Mouse (Mus musculus) intestine, embryonic 15.5 days (tissue): ENCODE data around the gene Gm11564. TPM values are rescaled to one million over a fixed set of nuclear protein-coding genes. Genes with fewer than 3 reads are reported as not detected.
"Not testable (repeated sequence)": the region's sequence is repeated elsewhere in the genome, so short reads cannot be mapped to it uniquely, and the experiment has no call there.

Experiments used
- ATAC-seq: fragments of 200-750 bp; cut with Nextera tagmentation; 2 replicates; pipeline ENCODE4 v1.8.0; 2017; ENCODE audit warnings: moderate TSS enrichment, moderate library complexity
- H3K27ac ChIP-seq: fragments of 300-500 bp; sonication (generic); 2 replicates; pipeline ENCODE4 v1.5.1; 2015; ENCODE audit warnings: mild to moderate bottlenecking, inconsistent platforms
- H3K27me3 ChIP-seq: fragments of 300-500 bp; sonication (generic); replicated peaks from 2 replicates; pipeline ENCODE4 v1.6.1; 2015; ENCODE audit warnings: inconsistent platforms
- H3K36me3 ChIP-seq: fragments of 300-500 bp; sonication (generic); 2 replicates; pipeline ENCODE4 v1.6.1; 2015; ENCODE audit warnings: inconsistent platforms
- H3K4me1 ChIP-seq: fragments of 300-500 bp; sonication (generic); replicated peaks from 2 replicates; pipeline ENCODE4 v1.6.1; 2015; ENCODE audit warnings: inconsistent platforms
- H3K4me2 ChIP-seq: fragments of 300-500 bp; sonication (generic); replicated peaks from 2 replicates; pipeline ENCODE4 v1.6.1; 2015; ENCODE audit warnings: mild to moderate bottlenecking, inconsistent platforms
- H3K4me3 ChIP-seq: fragments of 300-500 bp; sonication (generic); replicated peaks from 2 replicates; pipeline ENCODE4 v1.5.1; 2015; ENCODE audit warnings: inconsistent platforms
- H3K9ac ChIP-seq: fragments of 300-500 bp; sonication (generic); 2 replicates; pipeline ENCODE4 v1.6.1; 2015; ENCODE audit warnings: inconsistent platforms
- H3K9me3 ChIP-seq: fragments of 300-500 bp; sonication (generic); 2 replicates; pipeline ENCODE4 v1.6.1; 2016; ENCODE audit warnings: inconsistent platforms
- WGBS: fragments of 180-500 bp; shearing (Covaris S2); methylation state at CpG from one replicate; pipeline ENCODE4 v1.1.7; 2015; 5-methylcytosine and 5-hydroxymethylcytosine counted together
- polyA plus RNA-seq: library from polyadenylated mRNA; unstranded; fragments of >200 nt; fragmentation: Nextera tagmentation; extraction: Ambion mirVana; gene quantifications from 2 replicates; pipeline ENCODE4 v1.2.1, GENCODE M21; 2015

The Gm11564 gene
- not detected in 2 replicates for polyA plus RNA-seq

DNA sequence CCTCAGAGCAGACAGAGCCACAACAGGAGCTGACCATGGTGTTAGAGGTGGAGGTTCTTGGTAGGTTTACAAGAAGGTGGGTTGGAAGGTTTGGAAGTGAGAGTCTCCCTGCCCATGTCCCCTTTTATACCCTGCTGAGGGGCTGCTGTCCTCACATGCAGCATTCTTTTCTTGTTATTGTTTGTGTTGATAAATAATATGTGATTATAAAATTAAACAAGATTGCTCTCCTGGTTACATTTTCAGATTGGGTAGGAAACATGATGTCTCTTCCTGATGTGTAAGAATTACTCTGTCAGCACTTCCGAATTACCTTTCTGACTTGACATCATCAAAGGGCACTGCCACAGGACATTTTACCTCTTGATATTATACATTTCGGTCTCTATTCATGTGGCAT lies at the start of gene Gm11564:
Gene Gm11564, minus strand, starts transcription at position 101 of the 400 bp plus-strand sequence.
- not testable (repeated sequence) for H3K9ac ChIP-seq, ATAC-seq, H3K4me1 ChIP-seq, H3K36me3 ChIP-seq, H3K9me3 ChIP-seq, H3K4me3 ChIP-seq, H3K27ac ChIP-seq, H3K27me3 ChIP-seq, H3K4me2 ChIP-seq
- 87% methylated on average over 2 of the region's 2 CpGs for WGBS

DNA sequence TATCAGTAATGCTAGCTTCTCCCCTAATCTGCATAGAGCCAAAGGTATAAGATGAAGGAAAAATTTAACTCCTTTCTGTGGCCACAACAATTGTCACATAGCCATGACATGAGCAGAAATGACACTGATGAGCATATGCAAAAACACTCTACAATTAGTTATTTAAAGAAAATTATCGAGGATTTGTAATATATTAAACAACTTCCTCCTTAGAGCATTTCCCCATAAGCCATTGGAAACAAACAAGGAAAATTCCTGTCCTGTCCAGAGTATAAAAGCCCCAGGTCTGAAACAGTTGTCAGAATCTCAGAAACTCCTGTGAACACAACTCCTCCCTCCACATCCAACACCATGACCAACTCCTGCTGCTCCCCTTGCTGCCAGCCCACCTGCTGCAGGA lies 48.7 kb upstream of the Gm11564 start, which contains the start of gene Gm11559:
Gene Gm11559, plus strand, starts transcription at position 301 of the 400 bp plus-strand sequence.
- H3K27me3 ChIP-seq, H3K4me3 ChIP-seq, H3K36me3 ChIP-seq, H3K27ac ChIP-seq, H3K4me1 ChIP-seq, H3K9me3 ChIP-seq, H3K4me2 ChIP-seq, H3K9ac ChIP-seq, ATAC-seq: not testable (repeated sequence)
- WGBS = 52% methylated on average over 1 of the region's 1 CpGs

DNA sequence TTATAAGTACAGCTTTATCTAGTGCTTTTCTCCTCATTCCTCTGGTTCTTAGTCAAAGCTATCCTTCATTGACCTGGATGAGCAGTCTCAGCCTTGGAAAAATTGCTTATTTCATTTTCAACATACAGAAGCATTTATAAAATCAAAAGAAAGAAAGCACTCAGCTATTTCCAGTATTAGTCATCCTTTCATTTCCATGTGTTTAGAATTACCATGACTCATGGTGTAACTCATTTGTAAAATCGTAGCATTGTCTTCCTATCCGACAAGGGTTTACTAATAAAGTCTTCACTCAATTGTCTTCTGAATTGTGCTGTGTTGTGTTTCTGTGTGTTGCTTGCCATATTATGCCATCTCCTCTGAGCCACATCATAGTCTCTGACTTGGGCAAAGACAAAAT lies 43.3 kb upstream of the Gm11564 start:
- H3K9me3 ChIP-seq = no peaks in the 10 kb centered on the region
- 75% methylated on average over 2 of the region's 2 CpGs for WGBS
- no peaks in the 10 kb centered on the region for H3K36me3 ChIP-seq
- no peak overlapping the region for H3K4me3 ChIP-seq
- no peak overlapping the region for H3K4me2 ChIP-seq
- no peaks in the 10 kb centered on the region for H3K4me1 ChIP-seq
- no peak for ATAC-seq
- H3K27me3 ChIP-seq = no peaks in the 10 kb centered on the region
- no peak overlapping the region for H3K27ac ChIP-seq
- H3K9ac ChIP-seq = no peak overlapping the region

DNA sequence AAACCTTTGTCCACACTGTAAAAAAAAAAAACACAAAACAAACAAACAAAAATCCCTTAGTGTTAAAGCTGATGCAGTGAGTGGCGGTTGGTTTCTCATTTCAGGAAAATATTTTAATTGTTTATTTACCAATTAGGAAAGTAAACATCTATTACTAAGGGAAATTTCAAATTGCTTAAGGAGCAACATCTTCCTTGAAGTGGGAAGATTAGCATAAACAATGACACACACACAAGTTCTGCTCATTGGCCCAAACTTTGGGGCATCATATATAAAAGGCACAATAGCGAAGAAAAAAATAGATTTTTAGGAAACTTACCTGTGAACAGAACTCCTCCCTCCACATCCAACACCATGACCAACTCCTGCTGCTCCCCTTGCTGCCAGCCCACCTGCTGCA lies 42.2 kb upstream of the Gm11564 start, which contains the start of gene Gm11568:
Gene Gm11568, plus strand, starts transcription at position 301 of the 400 bp plus-strand sequence.
- Histone ChIP-seq H3K9ac (no peak within 1 kb of the TSS), H3K4me3 (no peak within 1 kb of the TSS), H3K4me1 (no peaks in the 10 kb centered on the region), H3K9me3 (no peaks in the 10 kb centered on the region), H3K36me3 (no peaks in the 10 kb centered on the region), H3K4me2 (no peak within 1 kb of the TSS), H3K27me3 (no peaks in the 10 kb centered on the region), H3K27ac (no peak within 1 kb of the TSS)
- 78% methylated on average over 2 of the region's 2 CpGs for WGBS
- no peak for ATAC-seq

DNA sequence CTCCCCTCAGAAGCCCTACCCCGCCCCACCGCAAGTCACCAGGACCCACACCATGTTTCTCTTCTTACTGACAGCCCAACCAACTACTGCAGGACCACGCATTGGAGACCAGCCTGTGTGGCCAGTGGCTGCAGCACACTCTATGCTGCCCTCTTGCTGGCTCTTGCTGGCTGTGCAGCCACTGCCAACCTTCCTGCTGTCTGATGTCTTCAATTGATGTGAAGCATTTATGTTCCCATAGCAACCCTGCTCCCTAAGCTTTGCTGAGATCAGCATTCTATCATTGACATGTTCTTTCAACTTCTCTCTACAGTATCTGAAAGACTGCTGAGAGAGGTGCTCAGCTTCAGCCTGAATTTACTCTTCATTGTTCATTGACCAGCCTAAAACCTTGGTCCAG lies 38.7 kb upstream of the Gm11564 start:
- Histone ChIP-seq H3K9ac (no peak overlapping the region), H3K27me3 (no peaks in the 10 kb centered on the region), H3K4me2 (no peak overlapping the region), H3K27ac (no peak overlapping the region), H3K9me3 (no peaks in the 10 kb centered on the region), H3K4me1 (no peaks in the 10 kb centered on the region), H3K4me3 (no peak overlapping the region), H3K36me3 (no peaks in the 10 kb centered on the region)
- WGBS = 59% methylated on average over 3 of the region's 3 CpGs
- ATAC-seq = no peak

DNA sequence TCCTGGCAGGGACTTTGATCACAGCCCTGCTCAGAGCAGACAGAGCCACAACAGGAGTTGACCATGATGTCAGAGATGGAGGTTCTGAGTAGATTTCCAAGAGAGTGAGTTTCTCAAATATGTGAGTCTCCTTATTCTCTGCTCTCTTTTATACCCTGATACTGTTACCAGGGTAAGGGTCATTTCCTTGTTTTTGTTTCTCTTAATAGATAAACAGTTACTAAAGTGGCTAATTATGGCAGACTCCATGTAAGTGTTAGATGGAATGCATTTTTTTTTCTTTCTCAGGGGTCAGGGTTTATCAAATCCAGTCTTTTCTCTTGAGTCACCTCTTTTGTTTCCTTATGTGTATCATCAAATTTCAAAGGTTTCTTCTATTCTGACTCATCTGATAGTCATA lies 36.0 kb upstream of the Gm11564 start, which contains the start of gene Krtap4-16:
Gene Krtap4-16, minus strand, starts transcription at position 101 of the 400 bp plus-strand sequence.
- no peak for ATAC-seq
- H3K4me3 ChIP-seq = no peak within 1 kb of the TSS
- no peak within 1 kb of the TSS for H3K4me2 ChIP-seq
- no peak within 1 kb of the TSS for H3K9ac ChIP-seq
- no peaks in the 10 kb centered on the region for H3K9me3 ChIP-seq
- H3K36me3 ChIP-seq = no peaks in the 10 kb centered on the region
- no peak within 1 kb of the TSS for H3K27ac ChIP-seq
- no peaks in the 10 kb centered on the region for H3K4me1 ChIP-seq
- H3K27me3 ChIP-seq = no peaks in the 10 kb centered on the region

DNA sequence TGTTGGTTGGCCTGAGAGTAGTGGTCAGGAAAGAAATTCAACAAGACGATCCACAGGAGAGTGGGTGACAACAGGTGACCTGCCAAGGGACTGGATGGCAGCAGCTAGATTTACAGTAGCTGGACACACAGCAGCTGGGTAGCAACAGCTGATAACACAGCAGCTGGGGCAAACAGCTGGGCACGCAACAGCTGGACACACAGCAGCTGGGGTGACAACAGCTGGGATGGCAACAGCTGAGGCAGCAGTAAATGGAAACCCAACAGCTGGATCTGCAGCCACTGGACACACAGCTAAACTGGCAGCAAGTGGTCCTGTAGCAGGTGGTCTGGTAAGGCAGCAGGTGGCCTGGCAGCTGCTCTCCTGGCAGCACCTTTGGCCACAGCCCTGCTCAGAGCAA lies 31.3 kb upstream of the Gm11564 start:
- Histone ChIP-seq H3K27me3 (no peaks in the 10 kb centered on the region), H3K27ac (no peak overlapping the region), H3K9me3 (no peaks in the 10 kb centered on the region), H3K36me3 (no peaks in the 10 kb centered on the region), H3K4me3 (no peak overlapping the region), H3K9ac (no peak overlapping the region), H3K4me2 (no peak overlapping the region), H3K4me1 (no peaks in the 10 kb centered on the region)
- 89% methylated on average over 2 of the region's 2 CpGs for WGBS
- no peak for ATAC-seq

DNA sequence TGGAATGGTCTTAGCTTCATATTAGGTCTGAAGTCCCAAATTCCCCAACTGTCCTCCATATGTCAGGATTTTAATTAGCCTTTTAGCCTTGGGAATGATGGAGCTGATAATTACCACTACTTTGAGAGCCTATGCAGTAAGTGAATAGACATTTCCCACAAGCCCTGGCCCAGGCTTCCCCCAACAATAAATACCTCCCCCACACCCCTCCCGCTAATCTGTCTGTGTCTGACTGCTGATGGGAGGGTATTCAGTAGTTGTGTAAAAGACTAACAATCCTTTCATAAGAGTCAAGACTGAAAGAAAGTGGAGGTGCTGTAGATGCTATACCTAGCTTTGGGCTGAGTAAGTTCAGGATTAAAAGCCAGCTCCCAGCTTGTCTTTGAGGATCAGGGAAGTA lies 26.7 kb upstream of the Gm11564 start:
- H3K9me3 ChIP-seq = no peaks in the 10 kb centered on the region
- no peaks in the 10 kb centered on the region for H3K4me1 ChIP-seq
- H3K9ac ChIP-seq = no peak overlapping the region
- no peak overlapping the region for H3K27ac ChIP-seq
- no peak overlapping the region for H3K4me2 ChIP-seq
- no peaks in the 10 kb centered on the region for H3K36me3 ChIP-seq
- no peaks in the 10 kb centered on the region for H3K27me3 ChIP-seq
- no peak overlapping the region for H3K4me3 ChIP-seq
- WGBS = 57% methylated on average over 1 of the region's 1 CpGs
- ATAC-seq = no peak

DNA sequence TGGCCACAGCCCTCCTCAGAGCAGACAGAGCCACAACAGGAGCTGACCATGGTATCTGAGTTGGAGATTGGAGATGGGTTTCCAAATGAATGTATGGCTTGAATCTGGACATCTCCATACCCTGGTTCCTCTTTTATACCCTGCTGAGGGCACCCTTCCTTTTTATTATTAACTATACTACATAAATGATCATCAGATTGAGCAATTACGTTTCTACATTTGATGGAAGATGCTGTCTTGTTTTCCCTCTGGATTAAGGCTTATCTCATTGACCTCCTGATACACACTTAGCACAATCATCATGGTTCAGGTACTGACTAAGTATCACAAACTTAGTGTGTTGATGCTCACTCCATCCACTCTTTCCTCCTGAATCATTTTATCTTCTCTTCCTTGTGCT lies 22.5 kb upstream of the Gm11564 start, which contains the start of gene 2300003K06Rik:
Gene 2300003K06Rik, minus strand, starts transcription at position 101 of the 400 bp plus-strand sequence.
- Histone ChIP-seq H3K4me2 (no peak within 1 kb of the TSS), H3K27ac (no peak within 1 kb of the TSS), H3K4me3 (no peak within 1 kb of the TSS), H3K27me3 (no peaks in the 10 kb centered on the region), H3K9me3 (no peaks in the 10 kb centered on the region), H3K36me3 (no peaks in the 10 kb centered on the region), H3K9ac (no peak within 1 kb of the TSS), H3K4me1 (no peaks in the 10 kb centered on the region)
- WGBS = 70% methylated on average over 1 of the region's 1 CpGs
- no peak for ATAC-seq

DNA sequence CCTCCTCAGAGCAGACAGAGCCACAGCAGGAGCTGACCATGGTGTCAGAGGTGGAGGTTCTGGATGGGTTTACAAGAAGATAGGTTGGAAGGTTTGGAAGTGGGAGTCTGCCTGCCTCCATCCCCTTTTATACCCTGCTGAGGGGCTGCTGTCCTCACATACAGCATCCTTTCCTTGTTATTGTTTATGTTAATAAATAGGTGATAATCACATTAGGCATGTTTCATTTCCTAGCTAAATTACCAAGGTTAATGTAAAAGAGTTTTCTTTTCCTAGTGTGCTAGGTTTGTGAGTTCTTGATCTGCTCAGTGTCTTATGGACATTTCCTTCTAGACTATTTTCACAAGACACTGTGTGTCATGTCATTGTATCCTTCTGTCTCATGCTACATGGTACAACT lies 5.7 kb downstream of the Gm11564 start, which contains the start of gene Krtap4-13:
Gene Krtap4-13, minus strand, starts transcription at position 101 of the 400 bp plus-strand sequence.
- not testable (repeated sequence) for H3K36me3 ChIP-seq, H3K4me2 ChIP-seq, H3K9me3 ChIP-seq, H3K9ac ChIP-seq, ATAC-seq, H3K27me3 ChIP-seq, H3K27ac ChIP-seq, H3K4me1 ChIP-seq, H3K4me3 ChIP-seq

DNA sequence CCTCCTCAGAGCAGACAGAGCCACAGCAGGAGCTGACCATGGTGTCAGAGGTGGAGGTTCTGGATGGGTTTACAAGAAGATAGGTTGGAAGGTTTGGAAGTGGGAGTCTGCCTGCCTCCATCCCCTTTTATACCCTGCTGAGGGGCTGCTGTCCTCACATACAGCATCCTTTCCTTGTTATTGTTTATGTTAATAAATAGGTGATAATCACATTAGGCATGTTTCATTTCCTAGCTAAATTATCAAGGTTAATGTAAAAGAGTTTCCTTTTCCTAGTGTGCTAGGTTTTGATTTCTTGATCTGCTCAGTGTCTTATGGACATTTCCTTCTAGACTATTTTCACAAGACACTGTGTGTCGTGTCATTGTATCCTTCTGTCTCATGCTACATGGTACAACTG lies 11.1 kb downstream of the Gm11564 start, which contains the start of gene Gm11554:
Gene Gm11554, minus strand, starts transcription at position 101 of the 400 bp plus-strand sequence.
- H3K4me3 ChIP-seq, ATAC-seq, H3K36me3 ChIP-seq, H3K4me1 ChIP-seq, H3K27ac ChIP-seq, H3K27me3 ChIP-seq, H3K4me2 ChIP-seq, H3K9me3 ChIP-seq, H3K9ac ChIP-seq: not testable (repeated sequence)
- WGBS = no CpG with 5 or more reads among the region's 1 CpGs

DNA sequence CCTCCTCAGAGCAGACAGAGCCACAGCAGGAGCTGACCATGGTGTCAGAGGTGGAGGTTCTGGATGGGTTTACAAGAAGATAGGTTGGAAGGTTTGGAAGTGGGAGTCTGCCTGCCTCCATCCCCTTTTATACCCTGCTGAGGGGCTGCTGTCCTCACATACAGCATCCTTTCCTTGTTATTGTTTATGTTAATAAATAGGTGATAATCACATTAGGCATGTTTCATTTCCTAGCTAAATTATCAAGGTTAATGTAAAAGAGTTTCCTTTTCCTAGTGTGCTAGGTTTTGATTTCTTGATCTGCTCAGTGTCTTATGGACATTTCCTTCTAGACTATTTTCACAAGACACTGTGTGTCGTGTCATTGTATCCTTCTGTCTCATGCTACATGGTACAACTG lies 16.6 kb downstream of the Gm11564 start, which contains the start of gene Gm11569:
Gene Gm11569, minus strand, starts transcription at position 101 of the 400 bp plus-strand sequence.
- H3K36me3 ChIP-seq, H3K27me3 ChIP-seq, H3K4me1 ChIP-seq, H3K4me3 ChIP-seq, H3K27ac ChIP-seq, ATAC-seq, H3K9ac ChIP-seq, H3K4me2 ChIP-seq, H3K9me3 ChIP-seq: not testable (repeated sequence)
- WGBS = no CpG with 5 or more reads among the region's 1 CpGs

DNA sequence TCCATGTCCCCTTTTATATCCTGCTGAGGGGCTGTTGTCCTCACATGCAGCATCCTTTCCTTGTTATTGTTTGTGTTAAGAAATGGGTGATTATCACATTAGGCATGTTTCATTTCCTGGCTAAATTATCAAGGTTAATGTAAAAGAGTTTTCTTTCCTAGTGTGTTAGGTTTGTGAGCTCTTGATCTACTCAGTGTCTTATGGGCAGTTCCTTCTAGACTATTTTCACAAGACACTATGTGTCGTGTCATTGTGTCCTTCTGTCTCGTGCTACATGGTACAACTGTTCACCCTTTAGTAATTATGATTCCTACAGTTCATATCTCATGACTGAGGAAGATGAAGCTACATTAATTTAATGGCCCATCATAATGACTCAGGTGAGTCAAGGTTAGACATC lies 22.1 kb downstream of the Gm11564 start, which contains the start of gene Gm11596:
Gene Gm11596, minus strand, starts transcription at position 101 of the 400 bp plus-strand sequence.
- H3K4me2 ChIP-seq = no peak within 1 kb of the TSS
- no peak for ATAC-seq
- no peak within 1 kb of the TSS for H3K9ac ChIP-seq
- WGBS = 75% methylated on average over 2 of the region's 2 CpGs
- no peak within 1 kb of the TSS for H3K4me3 ChIP-seq
- H3K36me3 ChIP-seq = no peaks in the 10 kb centered on the region
- no peak within 1 kb of the TSS for H3K27ac ChIP-seq
- no peaks in the 10 kb centered on the region for H3K27me3 ChIP-seq
- no peaks in the 10 kb centered on the region for H3K9me3 ChIP-seq
- no peaks in the 10 kb centered on the region for H3K4me1 ChIP-seq
